Mouse (Mus musculus) adrenal gland, adult 2 months (tissue): ENCODE measurements at regions not wholly inside any gene's neighbourhood (a gene's known extent, or its start where the extent isn't known, plus 50 kb on each side); places are given as distances from the start of the nearest gene placed in this dataset.

Source experiments
- DNase-seq: peaks from one replicate; pipeline ENCODE4 v3.0.0; 2021

DNA sequence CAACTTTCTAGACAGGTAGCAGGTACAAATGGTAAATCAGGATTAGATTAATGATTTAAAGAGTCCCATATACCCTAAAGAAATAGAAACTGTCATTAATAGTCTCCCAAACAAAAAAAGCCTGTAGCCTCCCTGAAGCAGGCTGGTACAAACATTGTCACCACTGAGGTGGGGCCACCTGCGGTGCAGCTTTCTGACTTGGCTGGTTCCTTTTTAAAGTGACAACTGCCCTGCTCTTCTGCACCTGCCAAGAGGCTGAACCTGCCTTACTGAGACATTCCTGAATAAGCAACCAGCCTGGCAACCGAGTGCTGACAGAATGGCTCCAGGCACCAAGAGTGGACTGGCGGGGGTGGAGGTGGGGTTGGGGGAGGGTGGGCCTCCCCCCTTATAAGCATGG, 687.0 kb upstream of the Vrk2 start:
- DNase-seq: no peak

DNA sequence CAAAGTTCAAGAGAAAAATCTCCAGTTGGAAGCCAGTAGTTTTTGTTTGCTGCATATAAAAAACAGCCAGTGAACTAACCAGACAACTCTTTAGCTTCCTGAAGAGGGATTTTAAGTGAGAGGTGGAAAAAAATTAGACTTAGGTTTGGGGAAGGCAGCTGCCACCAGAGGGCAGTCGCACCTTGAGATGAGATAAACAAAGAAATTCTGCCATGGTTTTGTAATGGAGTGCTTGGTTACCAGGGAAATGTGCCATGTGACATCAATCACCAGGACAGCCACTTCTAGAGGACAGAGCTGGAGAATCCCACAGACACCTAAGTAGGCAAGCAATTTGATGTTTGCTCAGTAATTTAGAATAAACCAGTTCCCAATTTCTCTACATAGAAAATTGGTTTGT, 670.5 kb upstream of the Vrk2 start:
- peak; percentile 9 for DNase-seq

DNA sequence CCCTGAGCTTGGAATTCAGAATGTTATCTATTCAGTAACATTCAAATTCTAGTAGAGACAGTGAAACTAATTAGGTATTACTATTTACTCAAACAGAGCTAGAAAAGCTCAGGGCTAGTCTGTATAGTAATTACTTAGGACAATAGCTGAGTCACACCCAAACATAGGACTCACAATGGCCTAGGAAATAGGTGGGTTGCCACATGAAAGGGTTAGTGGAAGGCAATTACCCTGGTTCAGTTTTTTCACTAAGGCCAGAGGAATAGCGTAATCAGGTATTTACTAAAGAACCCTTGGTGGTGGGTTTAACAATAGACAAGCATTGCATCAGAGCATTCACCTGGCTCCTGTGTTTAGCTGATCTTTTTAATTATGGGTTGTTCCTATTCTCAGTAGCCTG, 664.7 kb upstream of the Vrk2 start:
- no peak for DNase-seq

GRCm38 (mm10) chr11:27235884-27236283, 642.1 kb upstream of the Vrk2 start:
- no peak for DNase-seq

DNA sequence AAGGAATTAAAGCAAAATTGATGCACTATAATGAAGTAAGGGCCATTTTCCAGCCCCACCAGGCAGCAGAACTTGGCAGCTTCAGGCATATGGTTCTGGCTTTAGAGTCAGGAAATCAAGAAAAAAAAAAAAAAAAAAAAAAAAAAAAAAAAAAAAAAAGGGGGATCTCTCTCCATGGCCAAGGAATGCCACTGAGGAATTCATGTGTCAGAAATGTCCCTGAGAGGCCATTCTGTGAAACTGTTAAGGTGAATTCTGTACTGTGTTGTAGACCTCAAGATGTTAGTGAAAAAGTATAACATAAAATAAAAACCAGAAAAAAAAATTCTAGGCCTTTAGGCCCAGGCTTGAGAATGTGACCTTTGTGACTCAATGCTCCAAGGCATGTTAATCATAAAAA, 632.7 kb upstream of the Vrk2 start:
- DNase-seq: no peak

DNA sequence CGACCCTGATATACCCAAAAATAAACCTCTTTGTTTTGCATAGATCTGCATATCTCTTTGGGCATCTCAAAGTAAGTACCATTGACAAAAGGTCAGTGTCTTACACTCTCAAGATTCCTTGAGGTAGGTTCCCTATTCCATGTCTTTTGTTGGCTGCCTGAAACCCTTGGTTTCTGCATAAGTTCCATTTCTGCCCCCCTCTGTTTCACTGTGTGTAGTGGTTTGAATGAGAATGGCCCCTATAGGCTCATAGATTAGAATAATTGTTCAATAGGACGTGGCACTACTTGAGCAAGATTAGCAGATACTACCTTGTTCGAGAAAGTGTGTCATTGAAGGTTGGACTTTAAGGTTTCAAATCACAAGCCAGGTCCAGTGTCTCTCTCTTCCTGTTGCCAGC, 628.6 kb upstream of the Vrk2 start:
- DNase-seq: no peak

- no peak for DNase-seq
Observed at GRCm38 (mm10) chr11:27221956-27222355, 628.2 kb upstream of the Vrk2 start.

GRCm38 (mm10) chr11:27219715-27220699, 626.2 kb upstream of the Vrk2 start:
- DNase-seq: no peak

DNA sequence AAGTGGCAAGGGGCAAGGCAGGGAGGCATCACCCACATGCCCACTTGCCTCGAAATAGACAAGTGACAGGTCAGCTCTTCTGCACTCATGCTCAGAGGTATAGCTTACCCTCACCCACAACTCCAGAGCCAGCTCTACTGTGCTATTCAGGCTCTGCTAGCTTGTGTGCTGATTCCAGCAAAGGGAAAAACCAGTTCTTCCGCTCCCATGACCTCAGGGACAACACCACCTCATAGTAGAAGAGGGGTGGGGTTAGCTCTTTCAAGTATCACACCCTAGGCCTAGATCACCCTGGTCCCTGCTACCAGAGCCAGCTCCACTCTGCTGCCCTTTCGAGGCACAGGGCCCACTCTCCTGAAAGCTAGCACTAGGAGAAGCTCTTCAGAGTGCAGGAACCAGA, 622.0 kb upstream of the Vrk2 start:
- DNase-seq: no peak

DNA sequence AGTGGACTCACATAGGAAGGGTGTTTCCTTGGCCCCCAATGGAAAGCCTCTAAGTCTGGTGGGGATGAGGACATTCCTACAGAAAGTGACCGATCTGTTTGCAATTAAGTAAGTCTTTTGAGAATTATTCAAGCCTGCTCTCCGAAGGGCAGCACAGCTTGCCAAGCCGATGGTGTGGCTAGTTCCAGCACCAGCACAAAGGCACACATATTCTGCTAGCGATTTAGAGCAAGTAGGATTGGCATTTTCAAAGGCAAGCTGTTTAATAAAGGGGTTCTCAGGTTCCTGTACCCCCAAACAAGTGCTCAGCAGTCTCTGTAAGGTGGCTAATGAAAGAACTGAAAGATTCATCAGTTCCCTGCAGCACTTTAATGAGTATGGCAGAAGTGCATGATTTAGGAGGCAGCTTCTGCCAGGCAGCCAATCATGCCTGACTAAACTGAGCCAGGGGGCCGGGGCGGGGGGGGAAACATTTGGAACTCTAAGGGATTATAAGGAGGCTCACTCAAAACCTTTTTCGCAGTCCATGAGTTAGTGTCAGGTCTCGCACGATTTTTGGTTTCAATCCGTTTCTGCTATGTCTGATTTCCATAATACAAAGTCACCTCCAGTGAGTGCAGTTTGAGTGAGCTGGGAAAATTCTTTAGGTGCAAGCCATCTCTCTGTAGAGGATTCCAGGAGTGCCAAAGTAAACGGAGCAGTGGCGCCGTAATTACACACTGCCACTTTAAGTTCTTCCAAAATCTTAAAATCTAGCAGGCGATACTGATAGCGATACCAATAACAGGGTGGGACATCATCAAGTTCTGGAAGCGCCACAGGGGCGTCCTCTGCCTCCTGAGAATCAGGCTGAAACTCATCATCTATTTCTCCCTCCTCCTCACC, 609.8 kb upstream of the Vrk2 start:
- no peak for DNase-seq

- no peak for DNase-seq
Observed at GRCm38 (mm10) chr11:27184035-27184434, 590.2 kb upstream of the Vrk2 start.

DNA sequence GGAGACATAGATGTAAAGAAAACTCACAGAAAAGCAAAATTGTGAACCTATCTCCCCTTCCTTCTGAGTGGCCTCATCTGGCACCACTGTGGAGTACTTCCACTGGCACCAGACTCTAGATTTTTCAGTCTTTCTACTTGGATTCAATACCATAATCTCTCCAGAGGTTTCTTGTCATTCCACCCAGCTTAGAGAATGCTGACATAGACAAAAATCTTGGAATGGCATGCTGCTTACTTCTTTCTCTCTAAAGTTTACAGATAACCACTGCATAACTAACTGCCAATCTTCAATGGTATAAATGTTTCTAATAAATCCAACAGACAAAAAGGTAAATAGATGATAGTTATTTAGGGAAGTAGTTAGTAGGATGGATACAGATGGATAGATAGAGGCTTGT, 589.6 kb upstream of the Vrk2 start:
- DNase-seq: no peak

DNA sequence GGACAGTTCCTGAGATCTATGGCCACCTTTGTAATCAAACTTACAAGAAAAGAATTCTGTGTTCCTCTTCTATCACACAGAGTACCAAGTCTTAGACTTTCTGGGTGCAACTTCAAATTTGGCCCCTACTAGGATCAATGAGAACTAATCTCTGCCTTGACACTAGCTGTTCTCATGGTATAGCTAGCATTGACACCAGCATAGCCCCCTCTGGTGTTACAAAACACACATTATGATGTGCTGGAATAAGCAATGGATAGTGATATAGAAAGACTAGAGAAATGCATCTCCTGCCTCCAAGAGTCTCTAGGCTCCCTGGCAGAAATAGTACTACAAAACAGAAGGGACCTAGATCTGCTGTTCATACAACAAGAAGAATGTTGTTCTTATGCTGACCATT, 566.6 kb upstream of the Vrk2 start:
- DNase-seq: no peak
